Mouse (Mus musculus): ENCODE data around the gene Mettl18. TPM values are rescaled to one million over a fixed set of nuclear protein-coding genes. Genes with fewer than 3 reads are reported as not detected.

Gene Mettl18
- total RNA-seq, 2 experiments from 2014 or later: 3.6 to 4.1 TPM

- DNase-seq (ENCODE audit: low spot score): no peak
- intact Hi-C loops (cut with DNase I): no loop called here
Measured at GRCm38 (mm10) chr1:164040385-164041135, 45.9 kb downstream of the Mettl18 start.

GRCm38 (mm10) chr1:164043549-164043948 is 48.9 kb downstream of the Mettl18 start:
- intact Hi-C loops (cut with DNase I): no loop called here
- DNase-seq (ENCODE audit: low spot score): peak; percentile 24

Other genes starting within 250 kb of the Mettl18 start
- 10 to 100 TPM; 18.4 to 22.7 TPM for gene Kifap3, start 215.3 kb upstream of the Mettl18 start, total RNA-seq (2021)
- 1 to 10 TPM; 5.1 to 5.6 TPM for gene Scyl3, start 65.8 kb upstream of the Mettl18 start, total RNA-seq (2021)
- gene BC055324, start 93 bp upstream of the Mettl18 start, total RNA-seq (2021): under 1 TPM; 0.62 to 0.81 TPM
- under 1 TPM; 0.78 to 0.83 TPM for gene Sele, start 53.3 kb downstream of the Mettl18 start, total RNA-seq (2021)
- gene Sell, start 67.1 kb downstream of the Mettl18 start, total RNA-seq (2021): 1 to 10 TPM in 1 of 2 experiments, under 1 TPM in 1; 0.94 to 1.6 TPM
- 1 to 10 TPM; 1.3 to 1.4 TPM for gene Selp, start 120.4 kb downstream of the Mettl18 start, total RNA-seq (2021)
- 1 to 10 TPM; 1.6 to 1.9 TPM for gene F5, start 156.9 kb downstream of the Mettl18 start, total RNA-seq (2021)

Data from heart, postnatal 25 days (tissue).